Mouse (Mus musculus): ENCODE measurements around the gene Ebp.

Gene Ebp

GRCm38 (mm10) chrX:8164471-8164870 lies 28.8 kb downstream of the Ebp start:
- H3K27me3 ChIP-seq (ENCODE audit: control insufficient read depth, insufficient read depth, low read length, poor library complexity, severe bottlenecking) = no peaks in the 10 kb centered on the region
- no peaks in the 10 kb centered on the region for H3K36me3 ChIP-seq (ENCODE audit: control insufficient read depth, insufficient read depth, low read length, poor library complexity, severe bottlenecking)
- no peak for DNase-seq (ENCODE audit: low read depth, low spot score)

DNA sequence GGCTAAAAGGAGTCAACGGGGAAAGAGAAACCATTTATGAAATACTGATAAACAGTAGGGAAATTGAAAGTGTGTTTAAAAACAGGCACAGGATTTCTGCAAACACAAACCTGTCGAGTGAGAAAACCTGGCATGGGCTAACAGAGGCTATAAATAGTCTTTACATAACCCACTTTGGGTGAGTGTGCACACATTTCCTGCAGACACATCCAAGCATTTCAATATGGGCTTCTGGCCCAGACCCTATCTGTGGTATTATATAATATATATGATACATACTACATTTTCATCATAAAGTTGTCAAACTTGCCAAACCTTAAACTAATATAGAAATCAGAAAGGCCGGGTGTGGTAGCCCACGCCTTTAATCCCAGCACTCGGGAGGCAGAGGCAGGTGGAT lies 30.2 kb downstream of the Ebp start:
- DNase-seq (ENCODE audit: low read depth, low spot score) = no peak
- Histone ChIP-seq H3K36me3 (ENCODE audit: control insufficient read depth, insufficient read depth, low read length, poor library complexity, severe bottlenecking) (no peaks in the 10 kb centered on the region), H3K27me3 (ENCODE audit: control insufficient read depth, insufficient read depth, low read length, poor library complexity, severe bottlenecking) (no peaks in the 10 kb centered on the region)

DNA sequence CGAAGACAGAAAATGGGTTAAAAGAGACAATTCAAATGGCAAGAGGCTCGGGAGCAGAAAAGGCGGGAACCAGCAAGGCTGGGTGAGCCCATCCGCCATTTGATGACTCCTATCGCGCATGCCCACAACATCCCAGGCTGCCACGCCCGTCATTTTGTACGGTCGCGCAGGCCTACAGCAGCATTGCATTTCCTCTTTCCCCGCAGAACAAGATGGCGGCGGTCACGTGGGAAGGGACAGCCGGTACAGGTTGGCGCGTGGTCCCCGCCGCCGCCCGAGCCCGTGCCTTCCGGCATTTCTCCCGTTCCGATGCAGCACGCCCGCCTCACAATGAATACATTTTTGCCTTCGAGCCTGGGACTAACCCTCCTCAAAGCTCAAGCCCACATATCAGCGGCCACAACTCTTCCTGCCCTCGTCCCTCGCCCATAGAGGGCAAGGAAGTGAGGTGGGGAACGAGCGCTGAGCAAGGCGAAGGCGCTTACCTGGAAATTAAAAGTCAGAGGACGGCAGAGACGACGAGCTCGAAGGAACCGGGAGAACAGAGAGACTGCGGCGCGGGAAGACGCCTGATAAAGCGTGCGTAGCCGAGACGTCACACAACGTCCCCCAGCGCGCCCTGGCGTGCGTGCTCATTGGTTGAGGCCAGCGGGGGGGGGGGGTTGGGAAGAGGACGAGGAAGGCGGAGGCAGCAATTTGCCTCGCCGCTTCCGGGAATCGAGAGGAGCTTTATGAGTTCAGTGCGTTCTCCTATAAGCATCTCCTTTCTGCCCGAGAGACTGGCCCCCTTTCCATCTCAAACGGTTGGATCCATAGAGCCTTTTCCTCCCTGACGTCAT lies 47.9 kb downstream of the Ebp start, which contains the start of gene Rbm3:
Gene Rbm3 (minus strand): TSS at position 728 of the 839 bp plus-strand sequence.
- peaks cover 12% of the 10 kb centered on the region; the same call in 1 of the 2 replicates for H3K36me3 ChIP-seq (ENCODE audit: control insufficient read depth, insufficient read depth, low read length, poor library complexity, severe bottlenecking)
- H3K27me3 ChIP-seq (ENCODE audit: control insufficient read depth, insufficient read depth, low read length, poor library complexity, severe bottlenecking) = no peaks in the 10 kb centered on the region
- DNase-seq (ENCODE audit: low read depth, low spot score) = peak; percentile 94

- Histone ChIP-seq H3K36me3 (ENCODE audit: control insufficient read depth, insufficient read depth, low read length, poor library complexity, severe bottlenecking) (peaks cover 12% of the 10 kb centered on the region; the same call in 1 of the 2 replicates), H3K27me3 (ENCODE audit: control insufficient read depth, insufficient read depth, low read length, poor library complexity, severe bottlenecking) (no peaks in the 10 kb centered on the region)
- no peak for DNase-seq (ENCODE audit: low read depth, low spot score)
Measured at GRCm38 (mm10) chrX:8143750-8144149, 49.6 kb downstream of the Ebp start.

GRCm38 (mm10) chrX:8142948-8143347 lies 50.4 kb downstream of the Ebp start:
- H3K36me3 ChIP-seq (ENCODE audit: control insufficient read depth, insufficient read depth, low read length, poor library complexity, severe bottlenecking) = peaks cover 12% of the 10 kb centered on the region; the same call in 1 of the 2 replicates
- no peaks in the 10 kb centered on the region for H3K27me3 ChIP-seq (ENCODE audit: control insufficient read depth, insufficient read depth, low read length, poor library complexity, severe bottlenecking)
- DNase-seq (ENCODE audit: low read depth, low spot score) = no peak

DNA sequence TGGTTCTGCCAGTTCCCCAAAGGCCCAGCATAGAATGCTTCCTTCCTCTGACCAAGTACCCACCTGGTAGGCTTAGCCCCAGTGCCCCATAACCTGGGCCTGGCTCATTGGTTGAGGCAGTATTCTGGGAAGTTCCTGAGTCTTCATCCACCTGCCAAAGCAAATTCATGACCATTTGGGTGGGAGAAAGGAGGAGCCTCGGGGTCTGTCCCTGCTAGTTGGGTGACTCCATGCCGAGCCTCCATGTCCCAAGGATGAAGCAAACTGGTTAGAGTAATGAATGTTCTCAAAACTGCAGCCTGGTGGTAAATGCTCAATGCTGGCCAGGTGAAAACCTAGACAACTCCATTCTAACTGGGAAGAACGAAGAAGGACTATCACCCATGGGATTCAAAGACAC lies 52.3 kb downstream of the Ebp start:
- Histone ChIP-seq H3K36me3 (ENCODE audit: control insufficient read depth, insufficient read depth, low read length, poor library complexity, severe bottlenecking) (peaks cover 12% of the 10 kb centered on the region; the same call in 1 of the 2 replicates), H3K27me3 (ENCODE audit: control insufficient read depth, insufficient read depth, low read length, poor library complexity, severe bottlenecking) (no peaks in the 10 kb centered on the region)
- no peak for DNase-seq (ENCODE audit: low read depth, low spot score)

DNA sequence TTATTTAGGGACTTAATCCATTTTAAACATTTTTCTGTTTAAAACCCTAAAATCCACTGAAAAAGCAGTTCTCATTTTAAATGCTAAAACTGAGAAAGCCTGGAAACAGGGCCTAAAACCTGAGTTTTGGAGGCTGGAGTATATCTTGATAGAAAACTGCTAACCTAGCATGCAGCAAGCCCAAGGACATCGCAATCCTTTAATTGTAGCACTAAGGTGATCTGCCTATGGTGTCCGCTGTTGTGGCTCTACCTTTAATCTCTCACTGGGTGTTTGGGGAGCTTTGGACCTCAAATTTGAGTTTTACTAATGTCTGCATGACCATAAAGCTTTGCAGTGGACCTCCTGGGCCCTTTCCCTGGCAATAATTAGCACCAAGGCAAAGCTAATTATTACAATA lies 52.9 kb downstream of the Ebp start:
- DNase-seq (ENCODE audit: low read depth, low spot score) = no peak
- H3K27me3 ChIP-seq (ENCODE audit: control insufficient read depth, insufficient read depth, low read length, poor library complexity, severe bottlenecking) = no peaks in the 10 kb centered on the region
- H3K36me3 ChIP-seq (ENCODE audit: control insufficient read depth, insufficient read depth, low read length, poor library complexity, severe bottlenecking) = peaks cover 12% of the 10 kb centered on the region; the same call in 1 of the 2 replicates

GRCm38 (mm10) chrX:8139480-8139879 lies 53.8 kb downstream of the Ebp start:
- H3K27me3 ChIP-seq (ENCODE audit: control insufficient read depth, insufficient read depth, low read length, poor library complexity, severe bottlenecking) = no peaks in the 10 kb centered on the region
- peaks cover 12% of the 10 kb centered on the region; the same call in 1 of the 2 replicates for H3K36me3 ChIP-seq (ENCODE audit: control insufficient read depth, insufficient read depth, low read length, poor library complexity, severe bottlenecking)
- no peak for DNase-seq (ENCODE audit: low read depth, low spot score)

- peak; percentile 72 for DNase-seq (ENCODE audit: low read depth, low spot score)
- Histone ChIP-seq H3K36me3 (ENCODE audit: control insufficient read depth, insufficient read depth, low read length, poor library complexity, severe bottlenecking) (no peaks in the 10 kb centered on the region; the same call in 1 of the 2 replicates), H3K27me3 (ENCODE audit: control insufficient read depth, insufficient read depth, low read length, poor library complexity, severe bottlenecking) (no peaks in the 10 kb centered on the region)
Measured at GRCm38 (mm10) chrX:8135886-8136285, 57.4 kb downstream of the Ebp start.

Measured in splenic B cell, adult 2 months (primary cell).